Mouse (Mus musculus) E14TG2a.4 (cell line): ENCODE data around the gene Arrb1.

Experiments used
- CTCF ChIP-seq: conservative IDR thresholded peaks from 2 replicates; pipeline ENCODE4 v1.5.1; 2014; ENCODE audit warnings: low read length
- NANOG ChIP-seq: IDR thresholded peaks from 2 replicates; pipeline ENCODE4 v1.6.1; 2014; ENCODE audit warnings: borderline replicate concordance, low read length, mixed read lengths

DNA sequence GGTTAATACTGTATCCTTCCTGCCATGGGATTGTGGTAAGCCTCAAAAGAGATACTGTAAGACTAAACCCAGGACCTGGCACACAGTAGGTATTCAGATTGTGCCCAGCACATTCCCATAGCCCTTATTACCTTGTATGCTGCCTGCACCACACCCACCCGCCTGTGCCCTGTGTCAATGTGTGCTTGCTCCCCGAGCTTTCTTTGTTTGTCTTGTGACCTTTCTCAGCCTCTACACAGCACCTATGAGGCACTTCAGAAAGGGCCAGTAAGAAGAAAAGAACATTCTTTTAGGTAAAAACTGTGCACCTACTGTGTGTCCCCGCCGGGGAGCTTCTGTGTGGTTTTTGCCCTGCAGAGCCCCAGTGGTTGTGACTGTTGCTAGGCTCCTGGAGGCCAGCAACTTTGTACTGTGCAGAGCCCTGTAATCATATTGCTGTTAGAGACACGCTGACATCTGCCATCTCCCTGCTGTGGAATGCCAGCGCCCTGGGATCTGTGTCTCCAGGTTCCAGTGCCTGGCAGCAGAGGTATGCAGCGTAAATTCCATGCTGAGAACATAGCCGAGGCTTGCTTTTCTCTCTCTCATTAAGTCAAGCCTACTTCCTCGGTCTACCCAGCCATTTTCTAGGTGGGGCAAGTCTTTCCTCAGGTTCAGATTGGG is 18.1 kb downstream of the Arrb1 start:
- TF ChIP-seq CTCF (no peak), NANOG (no peak)
